Mouse (Mus musculus): ENCODE measurements around the gene Trcg1. TPM values are rescaled to one million over a fixed set of nuclear protein-coding genes. Genes with fewer than 3 reads are reported as not detected.
"Not testable (repeated sequence)": the region's sequence is repeated elsewhere in the genome, so short reads cannot be mapped to it uniquely, and the experiment has no call there.

Gene Trcg1
- total RNA-seq (2021) = not detected
- long read RNA-seq, experiment 1 = 0 reads
- long read RNA-seq, experiment 2 = 0 reads

- DNase-seq (ENCODE audit: low spot score in 2 of 2) = no peak
Measured at GRCm38 (mm10) chr9:57236256-57236655, at the start of gene Trcg1. Gene Trcg1, plus strand, starts transcription at chr9:57236556.

- DNase-seq (ENCODE audit: low spot score in 2 of 2) = no peak
Measured at GRCm38 (mm10) chr9:57196708-57197107, 39.6 kb upstream of the Trcg1 start.

- no peak for DNase-seq (ENCODE audit: low spot score in 2 of 2)
Measured at GRCm38 (mm10) chr9:57197414-57197813, 38.9 kb upstream of the Trcg1 start.

DNA sequence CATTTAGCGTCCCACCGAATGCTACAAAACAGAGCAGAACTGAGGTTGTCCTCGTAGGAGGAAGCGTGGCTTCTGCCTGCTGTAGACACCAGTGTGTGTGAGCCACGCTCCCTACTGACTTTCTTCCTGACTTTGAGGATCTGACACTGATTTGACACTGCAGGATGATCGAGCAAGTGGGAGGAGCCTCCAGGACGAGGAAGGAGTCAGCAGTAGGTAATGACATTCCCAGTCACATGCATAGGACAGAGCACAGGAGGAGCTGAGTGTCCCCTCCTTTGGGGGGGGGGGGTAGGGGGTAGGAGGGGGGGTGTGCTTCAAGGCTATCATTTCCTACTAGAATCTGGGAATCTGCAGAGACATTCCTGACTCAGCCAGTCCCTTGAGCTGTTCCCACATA is 33.4 kb upstream of the Trcg1 start:
- no peak for DNase-seq (ENCODE audit: low spot score in 2 of 2)

- DNase-seq (ENCODE audit: low spot score in 2 of 2) = not testable (repeated sequence)
Measured at GRCm38 (mm10) chr9:57203571-57203970, 32.8 kb upstream of the Trcg1 start.

DNA sequence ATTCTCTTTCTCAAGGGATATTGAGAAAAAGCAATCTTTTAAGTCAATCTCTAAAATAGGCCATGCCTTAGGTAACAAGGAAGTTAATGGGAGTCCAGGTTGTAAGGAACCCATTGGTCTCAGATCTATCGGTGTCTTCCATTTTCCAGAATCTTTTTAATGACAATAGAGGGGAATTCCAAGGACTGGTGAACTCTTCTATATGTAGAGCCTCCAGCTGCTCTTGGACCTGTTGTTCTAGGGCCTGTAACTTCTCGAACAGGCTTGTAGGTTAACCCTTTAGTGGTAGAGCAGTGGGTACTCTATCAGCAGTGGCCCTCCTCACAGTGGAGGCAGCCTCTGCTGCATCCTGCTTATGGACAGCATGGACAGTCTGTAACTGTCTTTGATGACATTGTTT is 29.5 kb upstream of the Trcg1 start:
- no peak for DNase-seq (ENCODE audit: low spot score in 2 of 2)

DNA sequence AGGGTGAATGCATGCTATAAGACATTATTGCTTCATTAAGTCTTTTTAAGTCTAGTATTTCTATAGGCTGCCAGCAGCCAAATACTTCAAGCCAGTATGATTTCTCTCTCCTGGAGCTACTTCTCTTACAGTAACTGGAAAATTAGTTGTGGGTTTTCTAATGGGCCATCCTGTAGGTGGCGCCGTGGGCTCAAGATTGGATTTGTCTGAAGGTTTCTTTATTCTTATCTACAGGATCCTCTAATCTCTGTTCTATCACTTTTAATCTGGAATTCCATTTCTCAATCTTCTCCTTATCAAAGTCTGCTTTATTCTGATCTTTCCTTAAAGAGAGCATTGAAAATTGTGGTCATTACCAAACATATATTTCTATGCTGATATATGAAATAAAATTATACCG is 27.0 kb upstream of the Trcg1 start:
- peak; percentile 42 to 51 for DNase-seq (ENCODE audit: low spot score in 2 of 2)

DNA sequence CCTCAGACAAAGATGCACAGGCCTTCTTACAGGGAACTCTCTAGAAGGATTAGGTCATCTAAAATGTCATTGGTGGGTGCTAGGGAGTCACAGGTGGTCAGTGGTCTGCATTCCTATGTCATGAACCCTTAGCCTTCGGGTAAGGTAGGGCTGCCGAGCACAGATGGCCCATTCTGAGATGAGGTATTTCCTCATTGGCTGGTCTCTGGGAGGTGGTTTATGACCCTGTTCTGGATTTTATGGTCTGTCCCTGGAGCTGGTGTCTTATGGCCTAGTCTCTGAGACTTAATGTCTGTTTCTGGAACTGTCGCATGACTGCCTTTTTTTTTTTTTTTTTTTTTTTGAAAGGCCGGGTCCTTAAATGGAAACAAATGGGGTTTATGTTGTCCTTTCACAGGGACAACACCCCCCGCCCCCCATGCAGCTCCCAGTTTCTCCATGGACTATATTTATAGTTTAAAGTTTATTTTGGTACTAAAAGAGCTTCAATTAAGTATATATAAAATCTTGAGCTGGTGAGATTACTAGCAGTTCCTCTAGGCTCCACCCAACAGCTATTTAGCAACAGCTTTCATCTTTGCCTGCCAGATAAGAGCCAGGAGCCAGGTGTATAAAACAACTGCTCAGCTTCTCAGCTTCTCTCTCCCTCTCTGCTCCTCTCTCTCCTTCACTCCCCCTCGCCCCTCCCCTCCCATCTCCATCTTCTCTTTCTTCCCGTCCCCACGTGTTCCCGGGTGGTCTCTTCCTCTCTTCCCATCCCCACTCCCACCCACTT is 23.7 kb upstream of the Trcg1 start:
- DNase-seq (ENCODE audit: low spot score in 2 of 2) = no peak

DNA sequence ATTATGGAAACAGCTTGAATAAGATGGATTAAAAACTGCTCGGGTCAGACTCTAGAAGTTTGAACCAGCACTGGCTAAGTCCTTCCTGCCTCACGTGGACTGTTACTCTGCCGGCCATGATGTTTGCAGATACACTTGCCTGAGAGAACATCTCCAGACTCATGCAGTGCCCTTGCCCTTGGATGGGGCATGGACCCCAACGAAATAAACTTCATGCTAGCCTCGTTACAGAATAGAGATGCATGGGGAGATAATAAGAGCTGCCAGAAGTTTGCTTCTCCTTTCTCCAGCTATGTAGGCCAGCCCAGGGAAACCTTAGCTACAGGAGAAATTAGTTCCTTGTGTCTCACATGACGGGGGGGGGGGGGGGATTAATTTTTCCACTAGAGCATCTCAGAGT is 21.9 kb upstream of the Trcg1 start:
- DNase-seq (ENCODE audit: low spot score in 2 of 2) = no peak

GRCm38 (mm10) chr9:57217220-57217619 is 19.1 kb upstream of the Trcg1 start:
- DNase-seq (ENCODE audit: low spot score in 2 of 2) = no peak

DNA sequence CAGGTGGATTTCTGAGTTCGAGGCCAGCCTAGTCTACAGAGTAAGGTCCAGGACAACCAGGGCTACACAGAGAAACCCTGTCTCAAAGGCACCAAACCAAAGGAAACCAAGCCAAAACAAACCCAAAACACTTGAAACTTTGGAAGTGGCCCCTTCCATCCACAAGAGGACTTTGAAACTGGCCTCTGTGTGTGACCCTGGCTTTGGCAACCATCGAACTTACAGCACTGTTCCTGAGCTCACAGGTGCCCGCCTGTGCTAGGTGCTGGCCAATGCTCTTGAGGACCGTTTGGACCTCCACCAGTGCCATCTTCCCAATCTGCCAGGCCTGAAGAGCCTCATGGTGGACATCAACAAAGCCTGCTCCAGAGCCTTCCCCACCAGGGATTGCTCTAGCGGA is 17.6 kb upstream of the Trcg1 start:
- DNase-seq (ENCODE audit: low spot score in 2 of 2) = no peak

DNA sequence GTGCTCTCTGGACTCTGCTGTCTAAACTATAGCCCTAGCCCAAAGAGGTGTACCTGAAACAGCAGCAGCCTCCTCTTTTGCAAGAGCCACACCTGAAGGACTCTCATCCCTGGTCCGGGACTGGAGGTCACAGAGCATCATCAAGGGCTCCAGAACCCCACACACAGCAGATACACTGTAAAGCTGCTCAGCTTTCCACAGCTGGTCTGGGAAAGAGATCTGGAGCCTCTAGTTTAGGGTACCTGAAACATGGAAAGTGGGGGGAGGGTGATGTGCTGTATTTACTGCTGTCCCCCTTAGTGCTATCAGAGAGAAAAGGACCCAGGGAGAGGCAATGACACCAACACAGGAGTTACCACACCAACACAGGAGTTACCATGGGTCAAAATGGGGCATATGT is 16.8 kb upstream of the Trcg1 start:
- DNase-seq (ENCODE audit: low spot score in 2 of 2) = no peak

GRCm38 (mm10) chr9:57220356-57220755 is 16.0 kb upstream of the Trcg1 start:
- DNase-seq (ENCODE audit: low spot score in 2 of 2) = no peak

- no peak for DNase-seq (ENCODE audit: low spot score in 2 of 2)
Measured at GRCm38 (mm10) chr9:57223341-57223740, 13.0 kb upstream of the Trcg1 start.

DNA sequence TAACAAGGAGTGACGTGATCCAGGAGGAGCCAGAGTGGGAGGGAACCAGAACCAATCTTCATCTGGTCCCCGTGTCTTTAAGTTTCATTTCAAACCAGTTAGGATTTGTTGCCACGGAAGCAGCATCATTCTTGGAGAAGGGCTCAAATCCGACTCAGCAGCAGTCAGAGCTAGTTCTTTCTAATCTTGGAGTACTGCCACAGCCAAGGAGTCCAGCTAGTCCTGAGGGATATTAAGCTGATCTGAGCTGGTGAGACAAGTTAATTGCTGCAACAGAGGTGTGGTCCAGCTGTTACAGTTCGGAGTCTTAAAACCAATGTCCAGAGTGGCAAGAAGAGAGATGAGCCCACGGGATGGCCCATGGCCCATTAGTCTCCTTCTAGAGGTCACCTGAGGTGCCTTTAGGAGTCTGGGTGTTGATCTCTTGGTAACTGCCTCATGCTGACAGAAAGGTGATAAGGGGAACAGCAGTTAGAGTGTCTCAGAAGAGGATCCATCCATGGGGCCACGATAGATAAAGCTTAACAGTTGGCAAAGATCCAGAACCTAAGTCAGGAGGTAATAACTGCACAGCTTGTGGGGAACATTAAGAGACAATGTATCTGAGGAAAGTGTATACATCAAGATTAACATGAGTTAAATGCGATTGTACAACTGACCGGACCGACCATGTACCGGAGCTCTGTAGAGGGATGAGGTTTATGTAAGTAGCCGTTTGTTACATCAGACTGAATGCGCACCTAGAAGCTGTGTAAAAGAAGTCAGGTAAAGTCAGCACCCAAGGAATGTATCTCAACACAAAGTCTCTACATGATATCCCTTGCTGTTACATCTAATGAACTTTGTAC is 10.4 kb upstream of the Trcg1 start:
- DNase-seq (ENCODE audit: low spot score in 2 of 2) = no peak

DNA sequence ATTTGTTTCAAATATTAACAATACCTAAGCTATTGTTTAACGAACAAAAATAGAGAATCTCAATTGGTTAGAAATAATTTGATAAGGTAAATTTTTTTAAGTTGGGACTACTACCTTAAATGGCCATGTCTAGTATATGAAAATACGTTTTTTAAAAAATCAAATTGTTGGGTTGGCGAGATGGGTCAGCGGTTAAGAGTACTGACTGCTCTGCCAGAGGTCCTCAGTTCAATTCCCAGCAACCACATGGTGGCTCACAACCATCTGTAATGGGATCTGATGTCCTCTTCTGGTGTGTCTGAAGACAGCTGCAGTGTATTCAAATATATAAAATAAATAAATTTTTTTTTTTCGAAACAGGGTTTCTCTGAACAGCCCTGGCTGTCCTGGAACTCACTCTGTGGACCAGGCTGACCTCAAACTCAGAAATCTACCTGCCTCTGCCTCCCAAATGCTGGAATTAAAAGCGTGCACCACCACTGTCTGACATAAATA is 9.7 kb upstream of the Trcg1 start:
- DNase-seq (ENCODE audit: low spot score in 2 of 2) = not testable (repeated sequence)

DNA sequence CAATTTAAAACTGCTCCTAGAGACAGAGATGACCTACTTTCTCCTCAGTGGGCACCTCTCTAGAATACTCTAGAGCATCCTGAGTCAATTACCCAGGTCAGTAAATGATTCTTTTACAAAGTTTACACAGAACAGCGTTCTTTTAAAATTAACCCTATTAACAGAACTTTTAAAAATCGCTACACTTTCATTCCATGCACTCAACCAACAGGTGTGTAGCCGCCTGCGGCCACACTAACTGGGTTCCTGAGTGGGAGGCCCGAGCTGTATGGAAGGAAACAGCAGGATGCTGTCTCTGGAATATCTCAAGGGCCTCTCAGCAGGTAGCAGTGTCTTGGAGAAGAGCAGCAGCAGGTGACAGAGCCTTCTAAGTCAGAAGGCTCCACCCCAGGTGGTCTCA is 9.2 kb upstream of the Trcg1 start:
- DNase-seq (ENCODE audit: low spot score in 2 of 2) = no peak

DNA sequence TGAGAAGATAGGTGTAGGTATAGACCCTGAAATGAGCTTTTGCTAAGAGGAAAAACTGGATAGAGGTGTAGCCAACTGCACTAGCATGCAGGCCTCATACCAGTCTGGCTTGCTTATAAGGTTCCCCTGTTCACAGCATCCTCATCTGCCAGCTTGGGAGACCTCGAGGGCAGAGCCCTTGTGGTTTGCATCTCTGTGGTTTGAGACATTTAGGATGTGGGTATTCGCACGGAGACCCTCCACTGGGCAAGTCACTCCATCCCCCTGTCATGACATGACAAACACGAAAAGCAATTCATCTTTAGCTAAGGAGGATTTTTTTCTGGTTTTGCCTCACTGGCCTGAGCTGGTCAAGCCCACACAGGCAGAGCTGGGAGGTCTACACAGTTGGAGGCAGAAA is 8.2 kb upstream of the Trcg1 start:
- DNase-seq (ENCODE audit: low spot score in 2 of 2) = peak in 1 of 2 experiments; percentile 8

DNA sequence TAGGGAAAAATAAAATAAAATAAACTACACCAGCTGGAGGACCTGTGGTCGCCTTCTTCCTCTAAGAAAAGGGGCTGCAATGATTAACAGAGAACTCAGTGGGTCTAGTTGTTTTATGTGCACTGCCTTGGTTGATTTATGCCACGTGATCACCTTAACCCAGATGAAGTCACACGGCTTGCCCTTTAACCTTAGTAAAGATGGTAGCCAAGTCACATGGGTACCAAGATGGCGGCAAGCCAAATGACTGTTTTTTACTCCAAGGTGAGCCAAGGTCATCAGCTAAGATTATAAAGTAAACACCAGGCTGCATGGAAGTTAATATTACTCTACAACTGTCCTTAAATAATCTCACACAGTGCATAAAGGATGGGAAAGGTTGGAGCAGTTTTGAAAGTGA is 6.6 kb upstream of the Trcg1 start:
- peak in 1 of 2 experiments; percentile 20 for DNase-seq (ENCODE audit: low spot score in 2 of 2)

GRCm38 (mm10) chr9:57230146-57230783 is 6.1 kb upstream of the Trcg1 start:
- DNase-seq (ENCODE audit: low spot score in 2 of 2) = peak in 1 of 2 experiments; percentile 14

- DNase-seq (ENCODE audit: low spot score in 2 of 2) = no peak
Measured at GRCm38 (mm10) chr9:57231536-57232255, 4.7 kb upstream of the Trcg1 start.

All from adrenal gland, adult 18-20 months (tissue).